Mouse (Mus musculus): ENCODE measurements around the gene Rbm39.

- TF ChIP-seq CTCF (IDR thresholded peaks at IDR 0.05; ENCODE audit: low read depth, low read length) (no peak), POLR2A (IDR thresholded peaks at IDR 0.05; ENCODE audit: borderline replicate concordance, low read depth, low read length) (no peak)
Measured at GRCm38 (mm10) chr2:156192068-156192467, 12.0 kb upstream of the Rbm39 start.

Data from bone marrow macrophage, adult 2 months (primary cell).